Mouse (Mus musculus) liver, postnatal 0 days (tissue): ENCODE measurements at regions not wholly inside any gene's neighbourhood (a gene's known extent, or its start where the extent isn't known, plus 50 kb on each side); places are given as distances from the start of the nearest gene placed in this dataset.
"Not testable (repeated sequence)": the region's sequence is repeated elsewhere in the genome, so short reads cannot be mapped to it uniquely, and the experiment has no call there.

Experiments
- CTCF ChIP-seq: sonication (generic); IDR thresholded peaks from 2 replicates; pipeline ENCODE4 v1.5.1; 2016; ENCODE audit warnings: antibody characterized with exemption, low read depth
- EP300 ChIP-seq: IDR thresholded peaks from 2 replicates; pipeline ENCODE4 v1.6.1; 2016; ENCODE audit warnings: antibody characterized with exemption, low read depth, mild to moderate bottlenecking

- TF ChIP-seq CTCF, EP300: not testable (repeated sequence)
Measured at GRCm38 (mm10) chr6:12876947-12877346, 127.7 kb upstream of the Thsd7a start.
